Mouse (Mus musculus) kidney, adult 11 months (tissue): ENCODE measurements at regions not wholly inside any gene's neighbourhood (a gene's known extent, or its start where the extent isn't known, plus 50 kb on each side); places are given as distances from the start of the nearest gene placed in this dataset.
"Not testable (repeated sequence)": the region's sequence is repeated elsewhere in the genome, so short reads cannot be mapped to it uniquely, and the experiment has no call there.

Experiments used
- DNase-seq: peaks from one replicate; pipeline ENCODE4 v3.0.0; 2022

GRCm38 (mm10) chr1:177501288-177501687 is 59.1 kb downstream of the Zbtb18 start:
- no peak for DNase-seq

GRCm38 (mm10) chr1:177503946-177504345 is 61.8 kb downstream of the Zbtb18 start:
- DNase-seq = no peak

DNA sequence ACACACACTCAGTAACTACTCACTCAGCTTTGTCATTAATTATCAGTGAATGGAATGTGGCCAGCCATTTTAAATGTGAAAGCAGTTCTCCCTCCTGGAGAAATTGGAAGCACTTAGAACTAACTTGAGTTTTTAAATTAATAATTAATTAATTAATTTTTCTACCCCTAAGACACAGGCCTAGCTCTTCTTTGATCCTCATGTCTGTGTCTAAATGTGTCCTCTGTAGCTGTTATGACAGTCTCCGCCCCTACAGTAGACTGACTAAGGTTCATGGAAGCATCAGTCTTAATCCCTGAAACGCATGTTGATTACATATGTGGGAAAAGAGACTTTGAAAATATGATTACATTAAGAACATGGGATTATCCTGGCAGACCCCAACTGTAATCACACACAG is 62.6 kb downstream of the Zbtb18 start:
- DNase-seq = no peak

GRCm38 (mm10) chr1:177507398-177507797 is 65.2 kb downstream of the Zbtb18 start:
- DNase-seq = not testable (repeated sequence)

DNA sequence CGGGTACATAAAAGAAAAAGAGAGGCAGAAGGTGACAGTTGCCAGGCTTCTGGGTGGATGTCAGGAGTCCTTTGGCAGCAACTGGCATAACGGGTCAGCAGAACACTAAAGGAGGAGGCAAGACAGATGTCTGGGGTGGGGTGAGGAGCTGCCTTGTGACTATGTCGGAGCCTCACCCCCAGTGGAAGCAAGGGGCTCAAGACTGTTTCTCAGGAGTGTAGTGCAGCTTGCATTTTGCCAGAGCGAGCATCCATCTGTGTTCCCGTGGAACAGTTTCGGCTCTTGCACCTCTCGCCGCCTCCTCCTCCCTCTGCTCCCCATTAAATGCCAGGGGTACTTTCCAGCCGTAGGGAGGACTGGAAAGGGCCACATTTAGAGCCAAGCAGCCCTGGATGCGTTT is 67.6 kb downstream of the Zbtb18 start:
- DNase-seq = no peak

DNA sequence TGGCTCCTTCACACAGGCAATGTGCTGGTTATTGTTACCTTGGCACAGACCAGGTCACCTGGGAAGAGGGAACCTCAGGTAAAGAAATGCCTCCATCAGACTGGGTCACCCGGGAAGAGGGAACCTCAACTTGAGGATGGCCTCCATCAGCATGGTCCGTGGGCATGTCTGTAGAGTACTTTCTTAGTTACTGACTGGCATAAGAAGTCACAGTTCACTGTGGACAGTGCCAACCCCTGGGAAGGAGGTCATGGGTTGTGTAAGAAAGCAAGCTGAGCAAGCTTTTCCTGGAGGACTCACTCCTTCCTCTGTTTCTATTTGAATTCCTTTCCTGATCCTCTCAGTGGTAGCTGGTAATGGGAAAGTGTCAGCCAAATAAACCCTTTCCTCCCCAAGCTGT is 70.0 kb downstream of the Zbtb18 start:
- no peak for DNase-seq

- DNase-seq = no peak
Observed at GRCm38 (mm10) chr1:177517934-177518610, 75.9 kb downstream of the Zbtb18 start.

- no peak for DNase-seq
Observed at GRCm38 (mm10) chr1:177518897-177519513, 76.9 kb downstream of the Zbtb18 start.

- DNase-seq = no peak
Observed at GRCm38 (mm10) chr1:177521110-177521509, 79.0 kb downstream of the Zbtb18 start.

- no peak for DNase-seq
Observed at GRCm38 (mm10) chr1:177525141-177525540, 83.0 kb downstream of the Zbtb18 start.

- DNase-seq = no peak
Observed at GRCm38 (mm10) chr1:177531791-177532190, 89.6 kb downstream of the Zbtb18 start.

DNA sequence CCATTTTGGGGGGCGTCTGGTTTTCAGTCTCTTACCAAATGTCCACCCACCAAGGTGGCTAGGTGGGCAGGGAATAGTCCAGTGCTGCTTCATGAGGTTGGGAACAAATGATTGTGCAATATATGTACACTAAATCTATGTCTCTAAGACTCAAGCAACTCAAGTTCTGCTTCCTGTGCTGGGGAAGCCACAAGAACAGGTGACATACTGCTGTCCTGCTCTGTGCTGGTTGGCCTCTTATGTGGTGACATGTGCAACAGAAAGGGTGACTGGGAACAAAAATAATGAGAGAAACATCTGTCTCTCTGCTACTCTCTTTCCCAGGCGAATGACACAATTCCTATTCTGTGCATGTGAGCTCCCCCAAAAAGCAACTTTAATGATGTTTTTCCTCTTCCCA is 90.5 kb downstream of the Zbtb18 start:
- DNase-seq = no peak

DNA sequence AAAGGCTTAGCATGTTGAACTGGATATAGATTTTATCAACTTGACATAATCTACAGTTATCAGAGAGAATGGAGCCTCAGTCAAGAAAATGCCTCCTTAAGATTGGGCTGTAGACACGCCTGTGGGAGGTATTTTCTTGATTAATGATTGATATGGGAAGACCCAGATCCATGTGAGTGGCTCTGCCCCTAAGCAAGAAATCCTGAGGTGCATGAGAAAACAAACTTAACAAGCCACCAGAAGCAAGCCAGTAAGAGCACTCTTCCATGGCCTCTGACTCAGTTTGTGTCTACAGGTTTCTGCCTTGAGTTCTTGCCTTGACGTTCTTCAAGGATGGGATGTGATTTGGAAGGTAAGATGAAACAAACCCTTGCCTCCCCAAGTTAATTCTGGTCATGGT is 91.2 kb downstream of the Zbtb18 start:
- DNase-seq = no peak

GRCm38 (mm10) chr1:177545031-177545735 is 103.0 kb downstream of the Zbtb18 start:
- no peak for DNase-seq

DNA sequence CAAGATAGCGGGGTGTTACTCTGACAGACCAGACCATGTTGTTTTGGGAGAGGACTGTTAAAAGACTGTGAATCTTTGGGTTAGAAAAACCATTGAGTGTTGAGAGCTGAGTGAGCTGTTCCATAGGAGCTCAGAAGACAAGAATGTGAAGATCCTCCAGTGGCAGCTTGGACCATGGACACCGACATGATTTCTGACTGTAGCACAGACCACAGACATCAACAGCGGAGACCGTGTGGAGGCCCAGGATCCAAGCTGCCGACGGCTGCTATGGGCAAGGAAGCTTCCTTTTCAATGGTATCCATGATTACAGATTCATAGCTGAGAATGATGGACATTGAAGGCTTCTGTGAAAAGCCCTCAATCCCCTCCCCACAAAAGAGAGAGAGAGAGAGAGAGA is 105.6 kb downstream of the Zbtb18 start:
- no peak for DNase-seq

DNA sequence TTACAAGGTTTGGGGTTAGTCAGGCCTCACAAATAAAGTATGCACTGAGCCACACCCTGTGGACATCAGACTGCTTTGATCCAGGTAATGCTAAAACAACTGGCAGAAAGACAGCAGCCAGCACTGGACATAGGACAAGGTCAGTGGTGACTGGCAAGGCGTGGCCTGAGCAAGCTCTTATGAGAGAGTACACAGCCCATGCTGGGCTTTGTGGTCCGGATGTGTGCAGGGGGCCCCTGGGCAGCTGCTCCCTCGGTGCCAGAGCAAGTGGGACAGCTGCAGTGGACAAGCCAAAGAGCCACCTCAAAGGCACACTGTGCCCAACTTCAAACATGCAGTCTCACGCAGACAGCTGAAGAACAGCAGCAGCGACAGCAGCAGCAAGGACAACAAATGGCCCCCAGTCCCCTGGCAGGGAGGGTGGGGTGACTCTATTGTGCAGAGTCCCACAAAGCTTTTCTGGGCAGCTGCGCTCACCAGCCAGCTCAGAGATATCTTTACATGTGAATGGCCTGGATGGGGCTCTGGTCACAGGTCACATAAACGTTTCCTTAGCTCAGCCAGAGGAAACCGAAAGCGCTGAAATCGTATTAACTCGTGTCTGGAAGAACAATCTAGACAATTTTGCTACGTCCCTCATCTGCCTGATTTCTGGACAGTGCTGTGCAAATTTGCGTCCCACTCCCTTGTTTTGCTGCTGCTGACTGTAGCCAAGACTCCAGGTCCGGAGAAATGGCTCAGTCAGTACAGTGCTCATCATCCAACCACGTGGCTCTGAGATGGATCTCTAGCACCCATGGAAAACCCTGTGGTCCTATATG is 113.5 kb downstream of the Zbtb18 start:
- no peak for DNase-seq

- no peak for DNase-seq
Observed at GRCm38 (mm10) chr1:177557432-177557831, 115.3 kb downstream of the Zbtb18 start.

- no peak for DNase-seq
Observed at GRCm38 (mm10) chr1:177557856-177558255, 115.7 kb downstream of the Zbtb18 start.

GRCm38 (mm10) chr1:177561716-177562588 is 119.8 kb downstream of the Zbtb18 start:
- no peak for DNase-seq

- no peak for DNase-seq
Observed at GRCm38 (mm10) chr1:177562589-177562912, 120.4 kb downstream of the Zbtb18 start.

DNA sequence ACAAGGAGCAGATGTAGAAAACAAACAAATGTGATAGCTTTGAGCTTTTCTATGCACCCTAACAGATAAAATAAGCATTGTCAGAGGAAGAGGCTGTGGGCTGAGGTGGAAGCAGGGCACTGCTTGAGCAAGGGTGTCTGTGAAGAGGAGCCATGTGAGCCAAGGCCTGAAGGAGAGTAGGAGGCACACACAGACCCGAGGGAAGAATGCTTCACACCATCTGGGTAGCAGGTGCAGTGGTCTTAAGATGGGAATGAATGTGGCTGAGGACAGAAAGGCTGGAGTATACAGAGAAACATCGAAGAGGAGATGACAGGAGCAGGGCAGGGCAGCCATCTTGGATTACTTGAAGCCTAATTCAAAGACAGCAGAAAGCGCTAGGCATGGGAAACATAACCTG is 123.5 kb downstream of the Zbtb18 start:
- DNase-seq = no peak

DNA sequence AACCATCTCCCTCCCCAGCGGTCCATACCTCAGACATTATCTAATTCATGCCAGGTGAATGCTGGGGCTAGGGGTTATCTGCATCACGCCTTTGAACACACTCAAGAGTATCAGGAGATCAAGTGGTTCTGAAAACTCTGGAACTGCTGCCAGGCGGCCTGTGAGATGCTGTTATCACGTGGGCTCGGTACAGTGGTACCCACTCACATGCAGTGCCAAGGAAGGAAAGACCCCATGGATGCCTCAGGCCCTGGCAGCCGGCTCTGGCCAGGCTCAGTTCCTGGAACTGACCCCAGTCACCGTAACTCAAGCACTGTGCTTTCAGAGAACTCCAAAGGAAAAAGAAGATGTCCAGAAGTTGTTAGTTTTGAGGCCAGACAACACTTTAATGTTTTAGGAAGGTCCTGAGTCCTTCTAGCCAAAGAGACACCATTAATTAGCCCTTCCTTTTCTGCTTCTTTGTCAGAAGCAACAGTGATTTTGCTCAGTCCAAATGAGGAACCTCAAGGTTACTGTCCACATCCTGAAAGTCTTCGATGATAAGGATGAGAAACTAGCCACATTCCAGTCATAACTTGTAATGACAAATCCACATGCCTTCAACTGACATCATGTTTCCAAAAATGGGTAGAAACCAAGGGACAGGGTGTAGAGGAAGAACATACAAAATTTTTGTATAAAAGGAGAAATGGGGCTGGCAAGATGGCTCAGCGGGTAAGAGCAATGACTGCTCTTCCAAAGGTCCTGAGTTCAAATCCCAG is 126.1 kb downstream of the Zbtb18 start:
- no peak for DNase-seq
